Mouse (Mus musculus) heart, postnatal 0 days (tissue): ENCODE data around the gene Zkscan7. TPM values are rescaled to one million over a fixed set of nuclear protein-coding genes. Genes with fewer than 3 reads are reported as not detected.
A peak's percentile ranks its signal among the peaks of the same experiment; 100 is the strongest.
"Not testable (repeated sequence)": the region's sequence is repeated elsewhere in the genome, so short reads cannot be mapped to it uniquely, and the experiment has no call there.

ENCODE experiments used
- ATAC-seq: fragments of 200-750 bp; cut with Nextera tagmentation; 2 replicates; pipeline ENCODE4 v1.8.0; 2017; ENCODE audit warnings: low read depth, moderate number of reproducible peaks, moderate library complexity; ENCODE audit not compliant: insufficient read depth
- DNase-seq: peaks from one replicate; pipeline ENCODE4 v3.0.0-alpha.2; 2016; ENCODE audit warnings: low spot score
- H3K27ac ChIP-seq: fragments of 300-500 bp; sonication (generic); 2 replicates; pipeline ENCODE4 v1.5.1; 2014; ENCODE audit warnings: low read depth, mild to moderate bottlenecking
- H3K27me3 ChIP-seq: fragments of 300-500 bp; sonication (generic); 2 replicates; pipeline ENCODE4 v1.6.1; 2014; ENCODE audit warnings: low read length, mixed read lengths; ENCODE audit not compliant: control insufficient read depth, insufficient read depth
- H3K36me3 ChIP-seq: fragments of 300-500 bp; sonication (generic); replicated peaks from 2 replicates; pipeline ENCODE4 v1.6.1; 2014; ENCODE audit warnings: low read length, mixed read lengths; ENCODE audit not compliant: control insufficient read depth, insufficient read depth
- H3K4me1 ChIP-seq: fragments of 300-500 bp; sonication (generic); 2 replicates; pipeline ENCODE4 v1.6.1; 2014; ENCODE audit warnings: antibody characterized with exemption; ENCODE audit not compliant: control insufficient read depth, insufficient read depth
- H3K4me2 ChIP-seq: fragments of 300-500 bp; sonication (generic); 2 replicates; pipeline ENCODE4 v1.6.1; 2014; ENCODE audit warnings: low read depth, mild to moderate bottlenecking, low read length, moderate library complexity
- H3K4me3 ChIP-seq: fragments of 300-500 bp; sonication (generic); 2 replicates; pipeline ENCODE4 v1.5.1; 2014; ENCODE audit warnings: low read depth, low read length
- H3K9ac ChIP-seq: fragments of 300-500 bp; sonication (generic); replicated peaks from 2 replicates; pipeline ENCODE4 v1.6.1; 2014; ENCODE audit warnings: low read depth, low read length, mixed read lengths
- H3K9me3 ChIP-seq: fragments of 300-500 bp; sonication (generic); replicated peaks from 2 replicates; pipeline ENCODE4 v1.6.1; 2016; ENCODE audit warnings: low read length; ENCODE audit not compliant: control insufficient read depth
- CTCF ChIP-seq: IDR thresholded peaks from 2 replicates; pipeline ENCODE4 v1.5.1; 2016; ENCODE audit warnings: antibody characterized with exemption, control low read depth, low read depth
- EP300 ChIP-seq: IDR thresholded peaks from 2 replicates; pipeline ENCODE4 v1.6.1; 2016; ENCODE audit warnings: antibody characterized with exemption, low read depth
- WGBS: fragments of 180-500 bp; shearing (Covaris S2); extraction: QIAGEN DNeasy Blood & Tissue Kit; methylation state at CpG from one replicate; pipeline ENCODE4 v1.1.7; 2014; 5-methylcytosine and 5-hydroxymethylcytosine counted together
- polyA plus RNA-seq: library from polyadenylated mRNA; unstranded; fragments of >200 nt; fragmentation: Nextera tagmentation; extraction: Ambion mirVana; gene quantifications from 2 replicates; pipeline ENCODE4 v1.2.1, GENCODE M21; 2015
- total RNA-seq: library from RNA; depleted of rRNA; stranded (reverse); fragments of >200 nt; gene quantifications from 2 replicates; pipeline ENCODE4 v1.2.3, GENCODE M21; 2014; ENCODE audit warnings: low replicate concordance

Zkscan7 gene
- total and polyA plus RNA-seq, 2 experiments from 2014 or later, result 1.4 to 5.4 TPM

DNA sequence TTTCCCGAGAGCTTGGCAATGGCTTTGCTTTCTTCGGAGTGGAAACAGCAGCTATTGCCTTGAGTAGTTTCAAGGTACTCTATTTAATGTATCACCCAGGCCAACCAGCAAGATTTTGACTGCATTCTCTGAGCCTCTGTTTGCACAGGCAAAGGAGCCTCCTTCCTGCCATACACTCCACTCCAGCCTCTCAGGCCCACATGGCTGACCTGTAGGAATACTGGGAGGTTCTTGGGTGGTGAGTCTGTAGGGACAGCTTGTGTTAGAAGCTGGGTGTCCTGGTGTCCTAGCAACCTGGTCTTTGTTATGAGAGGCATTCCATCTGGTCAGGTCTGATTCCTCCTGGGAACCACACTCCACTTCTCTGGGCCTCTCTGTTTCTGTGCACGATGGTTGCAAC, 41.7 kb upstream of the Zkscan7 start, which contains the start of gene Gm35549:
TSS of gene Gm35549 (minus strand) at position 276 of the 400 bp plus-strand sequence.
- H3K9ac ChIP-seq, result no peak within 1 kb of the TSS
- H3K36me3 ChIP-seq, result no peaks in the 10 kb centered on the region
- H3K4me1 ChIP-seq, result 0 out of 2 replicates have a peak, but pooled peaks cover 9% of the 10 kb centered on the region
- no peak for TF ChIP-seq CTCF
- TF ChIP-seq EP300, result no peak
- DNase-seq (no peak), ATAC-seq (no peak)
- no peak within 1 kb of the TSS for H3K4me2 ChIP-seq
- no peak within 1 kb of the TSS for H3K27ac ChIP-seq
- 73% methylated on average over 3 of the region's 3 CpGs for WGBS
- no peaks in the 10 kb centered on the region; the same call in 1 of the 2 replicates for H3K9me3 ChIP-seq
- no peak within 1 kb of the TSS for H3K4me3 ChIP-seq
- no peaks in the 10 kb centered on the region for H3K27me3 ChIP-seq

DNA sequence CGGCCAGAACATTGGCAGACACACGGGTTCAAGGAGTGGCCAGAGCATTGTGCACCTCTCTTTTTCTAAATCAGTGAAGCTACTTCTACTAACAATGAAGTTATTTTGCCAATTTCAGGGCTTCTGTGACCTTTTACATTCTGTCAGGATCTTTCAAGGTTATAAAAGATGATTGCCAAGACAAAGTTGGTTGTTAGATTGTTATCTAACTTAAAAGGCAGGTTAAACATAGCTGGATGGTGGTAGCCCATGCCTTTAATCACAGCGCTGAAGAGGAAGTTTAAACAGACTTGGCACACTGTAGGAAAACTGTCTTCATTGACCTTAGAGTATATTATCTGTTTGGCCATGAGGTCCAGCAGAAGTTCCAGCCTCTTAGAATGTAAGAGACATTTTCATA, 39.9 kb upstream of the Zkscan7 start:
- no peak overlapping the region for H3K4me3 ChIP-seq
- TF ChIP-seq EP300, result no peak
- TF ChIP-seq CTCF, result no peak
- no peak for ATAC-seq
- 79% methylated on average over 3 of the region's 3 CpGs for WGBS
- H3K9me3 ChIP-seq, result peaks cover 7% of the 10 kb centered on the region; the same call in 1 of the 2 replicates
- H3K9ac ChIP-seq, result no peak overlapping the region
- H3K36me3 ChIP-seq, result peaks cover 17% of the 10 kb centered on the region
- no peak for DNase-seq
- H3K4me1 ChIP-seq, result 0 out of 2 replicates have a peak, but pooled peaks cover 9% of the 10 kb centered on the region
- no peak overlapping the region for H3K27ac ChIP-seq
- no peak overlapping the region for H3K4me2 ChIP-seq
- no peaks in the 10 kb centered on the region for H3K27me3 ChIP-seq

DNA sequence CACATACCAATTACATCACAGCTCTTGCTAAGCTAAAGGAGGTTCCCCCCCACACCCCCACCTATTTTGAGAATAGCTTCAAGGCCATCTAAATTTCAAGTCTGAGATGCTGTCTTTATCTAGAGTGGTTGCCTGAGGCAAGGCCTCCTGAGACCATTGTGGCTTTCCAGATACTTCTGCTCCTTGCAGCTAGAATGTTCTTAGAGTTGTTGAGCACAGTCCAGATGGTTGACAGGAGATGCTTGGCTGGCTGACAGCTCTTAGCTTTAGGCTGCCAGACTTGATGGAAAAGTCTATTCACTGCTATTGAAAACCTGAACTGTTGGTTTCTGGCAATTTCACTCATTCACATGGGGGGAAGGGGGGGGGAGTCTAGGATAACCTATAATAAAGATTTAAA, 39.3 kb upstream of the Zkscan7 start:
- Histone ChIP-seq H3K9ac (no peak overlapping the region), H3K36me3 (peaks cover 22% of the 10 kb centered on the region), H3K4me2 (no peak overlapping the region), H3K27me3 (no peaks in the 10 kb centered on the region), H3K4me3 (no peak overlapping the region), H3K9me3 (peaks cover 7% of the 10 kb centered on the region; the same call in 1 of the 2 replicates), H3K27ac (no peak overlapping the region), H3K4me1 (0 out of 2 replicates have a peak, but pooled peaks cover 9% of the 10 kb centered on the region)
- TF ChIP-seq EP300, result no peak
- ATAC-seq (peak; percentile 64; the same call in 1 of the 2 replicates), DNase-seq (peak; percentile 14)

DNA sequence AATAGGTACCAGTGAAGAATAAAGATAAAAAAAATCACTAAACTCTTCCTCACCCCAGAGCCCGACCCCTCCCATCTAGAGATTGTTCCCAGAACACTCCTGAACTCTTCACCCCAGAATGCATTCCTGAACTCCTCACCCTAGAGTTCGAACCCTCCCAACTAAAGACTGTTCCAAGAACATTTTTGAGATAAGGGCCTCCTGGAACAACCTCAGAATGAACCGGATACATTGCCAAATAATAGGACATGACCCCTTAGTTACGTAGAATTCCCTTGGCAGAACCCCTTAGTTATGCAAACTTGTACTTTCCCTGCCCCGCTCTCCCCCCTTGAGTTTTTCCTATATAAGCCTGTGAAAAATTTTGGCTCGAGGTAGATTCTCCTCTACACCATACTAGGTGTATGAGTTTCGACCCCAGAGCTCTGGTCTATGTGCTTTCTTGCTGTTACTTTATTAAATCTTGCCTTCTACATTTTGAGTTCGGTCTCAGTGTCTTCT, 37.6 kb upstream of the Zkscan7 start:
- not testable (repeated sequence) for H3K4me3 ChIP-seq, H3K9me3 ChIP-seq, H3K4me2 ChIP-seq, H3K27me3 ChIP-seq, H3K4me1 ChIP-seq, ATAC-seq, H3K9ac ChIP-seq, DNase-seq, H3K27ac ChIP-seq
- peaks cover 39% of the 10 kb centered on the region for H3K36me3 ChIP-seq
- 54% methylated on average over 7 of the region's 8 CpGs for WGBS

DNA sequence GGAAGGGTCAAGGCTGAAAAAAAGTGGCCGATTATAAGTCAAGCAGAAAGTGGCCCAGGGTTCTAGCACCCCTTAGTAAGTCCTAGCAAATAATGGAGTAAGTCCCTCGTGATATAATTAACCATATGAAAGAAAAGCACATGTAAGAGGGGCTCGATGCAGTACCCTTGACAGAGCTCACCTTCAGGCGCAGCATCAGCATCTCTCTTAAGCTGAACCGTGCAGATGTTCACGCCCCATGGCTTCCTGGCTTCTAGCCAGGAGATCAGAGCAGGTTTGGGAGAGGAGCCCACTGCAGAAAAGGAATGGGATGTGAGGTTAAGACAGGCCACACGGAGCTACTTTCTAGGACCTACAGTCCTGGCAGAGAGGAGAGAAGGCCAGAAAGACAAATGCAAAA, 31.0 kb upstream of the Zkscan7 start:
- H3K9ac ChIP-seq, result no peak overlapping the region
- TF ChIP-seq EP300 (no peak), CTCF (no peak)
- 78% methylated on average over 7 of the region's 7 CpGs for WGBS
- peaks cover 22% of the 10 kb centered on the region for H3K9me3 ChIP-seq
- H3K4me1 ChIP-seq, result no peaks in the 10 kb centered on the region
- H3K27me3 ChIP-seq, result no peaks in the 10 kb centered on the region
- H3K4me2 ChIP-seq, result no peak overlapping the region
- H3K36me3 ChIP-seq, result peaks cover 94% of the 10 kb centered on the region
- H3K4me3 ChIP-seq, result no peak overlapping the region
- H3K27ac ChIP-seq, result peak overlapping the region; percentile 81
- DNase-seq (no peak), ATAC-seq (peak; percentile 30)

DNA sequence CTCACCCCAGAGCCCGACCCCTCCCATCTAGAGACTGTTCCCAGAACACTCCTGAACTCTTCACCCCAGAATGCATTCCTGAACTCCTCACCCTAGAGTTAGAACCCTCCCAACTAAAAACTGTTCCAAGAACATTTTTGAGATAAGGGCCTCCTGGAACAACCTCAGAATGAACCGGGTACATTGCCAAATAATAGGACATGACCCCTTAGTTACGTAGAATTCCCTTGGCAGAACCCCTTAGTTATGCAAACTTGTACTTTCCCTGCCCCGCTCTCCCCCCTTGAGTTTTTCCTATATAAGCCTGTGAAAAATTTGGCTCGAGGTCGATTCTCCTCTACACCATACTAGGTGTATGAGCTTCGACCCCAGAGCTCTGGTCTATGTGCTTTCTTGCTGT, 30.3 kb upstream of the Zkscan7 start:
- peak; percentile 33; the same call in 1 of the 2 replicates for ATAC-seq
- H3K4me3 ChIP-seq, H3K9ac ChIP-seq, H3K27me3 ChIP-seq, H3K4me2 ChIP-seq, H3K4me1 ChIP-seq, DNase-seq: not testable (repeated sequence)
- Histone ChIP-seq H3K9me3 (peaks cover 27% of the 10 kb centered on the region), H3K36me3 (peaks cover 94% of the 10 kb centered on the region), H3K27ac (peak overlapping the region; percentile 67; the same call in 1 of the 2 replicates)
- WGBS, result 38% methylated on average over 2 of the region's 7 CpGs
